Mouse (Mus musculus): ENCODE results near the gene Ppp2r5e. TPM values are rescaled to one million over a fixed set of nuclear protein-coding genes. Genes with fewer than 3 reads are reported as not detected.
"Not testable (repeated sequence)": the region's sequence is repeated elsewhere in the genome, so short reads cannot be mapped to it uniquely, and the experiment has no call there.

Gene Ppp2r5e
- polyA plus RNA-seq, 1 experiment from 2014 or later = 8.5 TPM

DNA sequence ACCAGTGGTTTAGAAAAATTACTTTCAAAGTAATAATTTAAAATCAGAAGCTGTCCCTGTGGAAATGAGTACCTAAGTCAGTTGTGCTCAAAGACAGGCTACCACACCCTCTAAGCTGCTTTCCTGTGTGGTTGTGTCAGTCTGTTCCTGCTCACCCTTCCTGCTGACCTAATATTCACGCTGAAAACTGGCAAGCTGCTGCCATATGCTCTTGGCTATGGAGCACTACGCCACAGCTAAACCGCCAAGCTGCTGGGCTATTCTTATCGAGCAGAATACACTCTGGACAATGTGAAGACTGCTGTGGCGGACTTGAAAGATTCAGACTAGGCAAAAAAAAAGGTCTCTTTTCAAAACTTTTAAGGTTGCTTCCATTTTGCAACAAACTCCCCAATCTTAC lies 135.5 kb downstream of the Ppp2r5e start:
- Histone ChIP-seq H3K4me3 (no peak overlapping the region), H3K27ac (replicated peaks) (peak overlapping the region; percentile 37; the same call in 1 of the 2 replicates), H3K27me3 (replicated peaks) (no peaks in the 10 kb centered on the region), H3K9me3 (no peaks in the 10 kb centered on the region), H3K36me3 (peaks cover 86% of the 10 kb centered on the region), H3K4me1 (peaks cover 13% of the 10 kb centered on the region), H3K4me2 (no peak overlapping the region), H3K9ac (no peak overlapping the region)
- WGBS = 75% methylated on average over 5 of the region's 5 CpGs
- ATAC-seq (ENCODE audit: extremely low read depth, insufficient number of reproducible peaks, low FRiP score, low TSS enrichment) = no peak

DNA sequence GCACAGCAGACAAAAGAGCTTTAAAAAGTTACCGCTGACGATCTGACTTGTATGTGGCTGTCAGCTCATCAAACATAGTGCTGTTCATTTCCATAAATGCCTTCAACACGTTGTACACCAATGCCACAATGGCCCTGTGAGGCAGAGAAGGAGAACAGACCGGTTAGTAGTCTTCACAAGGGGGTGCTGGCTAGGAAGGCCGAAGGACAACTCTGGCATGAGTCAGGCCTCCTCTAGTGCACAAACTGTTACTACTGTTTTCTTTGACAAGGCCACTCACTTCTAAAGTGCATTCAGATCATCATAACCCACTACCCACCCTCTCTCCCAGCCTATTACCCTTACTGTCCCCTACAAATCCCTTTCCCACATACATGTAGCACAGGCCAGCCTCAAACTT lies 136.4 kb downstream of the Ppp2r5e start:
- no peaks in the 10 kb centered on the region for H3K9me3 ChIP-seq
- H3K27me3 ChIP-seq (replicated peaks) = no peaks in the 10 kb centered on the region
- H3K4me3 ChIP-seq = no peak overlapping the region
- 90% methylated on average over 5 of the region's 5 CpGs for WGBS
- no peak overlapping the region for H3K27ac ChIP-seq (replicated peaks)
- no peak for ATAC-seq (ENCODE audit: extremely low read depth, insufficient number of reproducible peaks, low FRiP score, low TSS enrichment)
- H3K4me2 ChIP-seq = no peak overlapping the region
- peaks cover 80% of the 10 kb centered on the region for H3K36me3 ChIP-seq
- peaks cover 13% of the 10 kb centered on the region for H3K4me1 ChIP-seq
- H3K9ac ChIP-seq = no peak overlapping the region

DNA sequence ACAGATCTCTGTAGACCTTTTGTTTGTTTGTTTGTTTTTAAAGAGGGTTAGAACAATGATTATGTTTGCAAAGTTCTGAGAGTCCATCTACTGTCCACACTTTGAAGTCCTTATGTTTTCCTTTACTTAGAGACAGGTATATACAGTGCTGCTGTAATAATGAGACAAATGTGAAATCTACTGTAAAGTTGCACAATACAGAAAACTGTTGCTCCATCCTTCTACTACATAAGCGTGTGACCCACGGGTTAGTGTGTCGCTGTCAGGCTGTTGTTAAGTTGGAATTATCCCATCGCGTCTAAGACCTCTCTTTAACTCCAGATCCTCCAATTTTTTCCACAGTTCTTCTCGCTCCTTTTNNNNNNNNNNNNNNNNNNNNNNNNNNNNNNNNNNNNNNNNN lies 142.6 kb downstream of the Ppp2r5e start:
- Histone ChIP-seq H3K4me2 (no peak overlapping the region), H3K4me1 (0 out of 2 replicates have a peak, but pooled peaks cover 3% of the 10 kb centered on the region), H3K9me3 (no peaks in the 10 kb centered on the region), H3K9ac (no peak overlapping the region), H3K36me3 (peaks cover 72% of the 10 kb centered on the region), H3K4me3 (no peak overlapping the region), H3K27me3 (replicated peaks) (no peaks in the 10 kb centered on the region), H3K27ac (replicated peaks) (no peak overlapping the region)
- 93% methylated on average over 6 of the region's 6 CpGs for WGBS
- no peak for ATAC-seq (ENCODE audit: extremely low read depth, insufficient number of reproducible peaks, low FRiP score, low TSS enrichment)

- no peaks in the 10 kb centered on the region for H3K9me3 ChIP-seq
- no peak overlapping the region for H3K4me2 ChIP-seq
- 0 out of 2 replicates have a peak, but pooled peaks cover 3% of the 10 kb centered on the region for H3K4me1 ChIP-seq
- ATAC-seq (ENCODE audit: extremely low read depth, insufficient number of reproducible peaks, low FRiP score, low TSS enrichment) = no peak
- H3K27me3 ChIP-seq (replicated peaks) = no peaks in the 10 kb centered on the region
- no peak overlapping the region for H3K9ac ChIP-seq
- H3K4me3 ChIP-seq = no peak overlapping the region
- 77% methylated on average over 4 of the region's 4 CpGs for WGBS
- H3K27ac ChIP-seq (replicated peaks) = no peak overlapping the region
- peaks cover 68% of the 10 kb centered on the region for H3K36me3 ChIP-seq
Measured at GRCm38 (mm10) chr12:75453027-75453426, 143.0 kb downstream of the Ppp2r5e start.

- Histone ChIP-seq H3K36me3 (peaks cover 51% of the 10 kb centered on the region), H3K4me3 (no peak overlapping the region), H3K9ac (no peak overlapping the region), H3K4me2 (no peak overlapping the region), H3K27ac (replicated peaks) (no peak overlapping the region; the same call in 1 of the 2 replicates), H3K4me1 (0 out of 2 replicates have a peak, but pooled peaks cover 3% of the 10 kb centered on the region), H3K9me3 (no peaks in the 10 kb centered on the region), H3K27me3 (replicated peaks) (no peaks in the 10 kb centered on the region)
- ATAC-seq (ENCODE audit: extremely low read depth, insufficient number of reproducible peaks, low FRiP score, low TSS enrichment) = no peak
- WGBS = 75% methylated on average over 8 of the region's 8 CpGs
Measured at GRCm38 (mm10) chr12:75450592-75450991, 145.5 kb downstream of the Ppp2r5e start.

DNA sequence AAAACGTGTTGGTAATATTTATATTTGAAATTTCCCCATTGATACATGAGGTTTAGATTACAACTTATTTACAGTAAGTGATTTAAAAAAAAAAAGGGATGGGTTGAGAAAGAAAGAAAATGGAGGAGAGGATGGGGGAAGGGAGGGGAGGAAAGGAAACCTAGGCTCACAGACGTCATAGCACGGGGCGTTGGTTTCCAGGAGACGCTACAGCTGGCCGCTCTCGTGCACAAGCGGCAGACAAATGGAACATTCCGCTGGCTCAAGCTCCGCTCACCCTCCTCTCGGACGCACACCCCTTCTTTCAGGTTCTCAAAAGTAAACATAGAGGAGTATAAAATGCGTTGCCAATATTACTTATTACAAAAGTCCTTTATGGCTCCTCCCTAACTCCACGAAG lies 146.0 kb downstream of the Ppp2r5e start:
- no peaks in the 10 kb centered on the region for H3K27me3 ChIP-seq (replicated peaks)
- WGBS = 73% methylated on average over 14 of the region's 14 CpGs
- H3K9ac ChIP-seq = no peak overlapping the region
- no peak overlapping the region for H3K4me2 ChIP-seq
- H3K27ac ChIP-seq (replicated peaks) = no peak overlapping the region
- no peak for ATAC-seq (ENCODE audit: extremely low read depth, insufficient number of reproducible peaks, low FRiP score, low TSS enrichment)
- no peak overlapping the region for H3K4me3 ChIP-seq
- no peaks in the 10 kb centered on the region for H3K9me3 ChIP-seq
- 0 out of 2 replicates have a peak, but pooled peaks cover 3% of the 10 kb centered on the region for H3K4me1 ChIP-seq
- peaks cover 51% of the 10 kb centered on the region for H3K36me3 ChIP-seq

DNA sequence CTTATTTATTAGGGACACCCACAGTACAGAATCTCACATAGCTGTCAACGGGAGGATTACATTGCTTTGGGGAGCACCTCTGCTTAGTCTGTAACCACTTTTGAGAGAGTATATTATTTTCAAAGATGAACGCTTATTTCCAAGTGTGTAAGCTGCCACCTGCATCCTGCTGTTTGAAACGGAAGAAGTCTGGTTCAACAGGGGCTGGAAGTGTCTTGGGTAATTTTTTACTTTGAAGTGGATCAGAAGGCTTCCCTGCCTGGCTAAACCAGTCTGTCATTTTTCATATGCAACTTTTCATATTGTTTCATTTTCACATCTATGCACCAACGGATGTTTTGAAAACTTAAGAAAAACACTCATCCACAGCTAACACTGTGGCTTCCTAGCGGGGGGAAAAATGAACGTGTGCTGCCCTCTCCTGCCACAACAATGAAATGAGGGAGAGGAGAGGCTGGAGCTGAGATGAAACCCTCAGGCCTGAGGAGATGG lies 146.5 kb downstream of the Ppp2r5e start:
- 63% methylated on average over 6 of the region's 6 CpGs for WGBS
- Histone ChIP-seq H3K27ac (replicated peaks) (no peak overlapping the region), H3K27me3 (replicated peaks) (no peaks in the 10 kb centered on the region), H3K4me1 (peaks cover 6% of the 10 kb centered on the region), H3K9ac (no peak overlapping the region), H3K4me2 (no peak overlapping the region), H3K4me3 (no peak overlapping the region), H3K36me3 (peaks cover 46% of the 10 kb centered on the region), H3K9me3 (no peaks in the 10 kb centered on the region)
- ATAC-seq (ENCODE audit: extremely low read depth, insufficient number of reproducible peaks, low FRiP score, low TSS enrichment) = no peak

- 59% methylated on average over 5 of the region's 5 CpGs for WGBS
- no peak for ATAC-seq (ENCODE audit: extremely low read depth, insufficient number of reproducible peaks, low FRiP score, low TSS enrichment)
- no peak overlapping the region for H3K4me2 ChIP-seq
- no peak overlapping the region for H3K9ac ChIP-seq
- no peak overlapping the region for H3K27ac ChIP-seq (replicated peaks)
- H3K9me3 ChIP-seq = no peaks in the 10 kb centered on the region
- H3K36me3 ChIP-seq = peaks cover 45% of the 10 kb centered on the region
- H3K27me3 ChIP-seq (replicated peaks) = no peaks in the 10 kb centered on the region
- H3K4me3 ChIP-seq = no peak overlapping the region
- H3K4me1 ChIP-seq = peaks cover 12% of the 10 kb centered on the region
Measured at GRCm38 (mm10) chr12:75448921-75449320, 147.1 kb downstream of the Ppp2r5e start.

DNA sequence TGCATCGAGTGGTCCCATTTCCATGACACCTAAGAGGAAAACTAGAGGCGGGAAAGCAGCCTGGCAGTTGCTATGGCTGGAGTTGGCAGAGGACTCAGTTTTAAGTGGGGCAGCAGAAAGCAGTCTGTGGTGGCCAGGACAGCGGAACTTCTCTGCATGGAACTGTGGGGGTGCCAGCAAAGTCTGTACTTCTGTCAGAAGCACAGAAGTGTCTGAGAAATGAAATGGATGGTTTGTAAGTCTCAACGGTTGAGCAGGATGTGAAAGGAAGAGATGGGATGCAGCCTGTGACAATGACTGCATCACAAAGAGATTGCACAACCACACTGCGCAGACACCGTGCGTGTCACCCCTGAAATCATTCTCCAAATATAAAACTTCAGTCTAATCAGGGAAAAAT lies 149.8 kb downstream of the Ppp2r5e start:
- no peak for ATAC-seq (ENCODE audit: extremely low read depth, insufficient number of reproducible peaks, low FRiP score, low TSS enrichment)
- H3K9ac ChIP-seq = no peak overlapping the region
- H3K27me3 ChIP-seq (replicated peaks) = no peaks in the 10 kb centered on the region
- H3K27ac ChIP-seq (replicated peaks) = no peak overlapping the region
- 72% methylated on average over 7 of the region's 7 CpGs for WGBS
- no peak overlapping the region for H3K4me2 ChIP-seq
- peaks cover 20% of the 10 kb centered on the region for H3K36me3 ChIP-seq
- H3K4me1 ChIP-seq = peaks cover 16% of the 10 kb centered on the region
- H3K4me3 ChIP-seq = no peak overlapping the region
- H3K9me3 ChIP-seq = no peaks in the 10 kb centered on the region

GRCm38 (mm10) chr12:75432400-75432799 lies 163.6 kb downstream of the Ppp2r5e start:
- H3K27me3 ChIP-seq (replicated peaks); H3K4me1 ChIP-seq; H3K4me2 ChIP-seq; ATAC-seq (ENCODE audit: extremely low read depth, insufficient number of reproducible peaks, low FRiP score, low TSS enrichment); H3K36me3 ChIP-seq; H3K9ac ChIP-seq; H3K4me3 ChIP-seq; H3K27ac ChIP-seq (replicated peaks): not testable (repeated sequence)
- WGBS = 80% methylated on average over 6 of the region's 6 CpGs
- H3K9me3 ChIP-seq = peaks cover 11% of the 10 kb centered on the region

- Histone ChIP-seq H3K9ac (no peak overlapping the region), H3K4me2 (no peak overlapping the region), H3K4me1 (no peaks in the 10 kb centered on the region), H3K27ac (replicated peaks) (no peak overlapping the region), H3K27me3 (replicated peaks) (no peaks in the 10 kb centered on the region), H3K9me3 (peaks cover 11% of the 10 kb centered on the region), H3K4me3 (no peak overlapping the region), H3K36me3 (no peaks in the 10 kb centered on the region)
- WGBS = 86% methylated on average over 1 of the region's 1 CpGs
- no peak for ATAC-seq (ENCODE audit: extremely low read depth, insufficient number of reproducible peaks, low FRiP score, low TSS enrichment)
Measured at GRCm38 (mm10) chr12:75429685-75430396, 166.2 kb downstream of the Ppp2r5e start.

DNA sequence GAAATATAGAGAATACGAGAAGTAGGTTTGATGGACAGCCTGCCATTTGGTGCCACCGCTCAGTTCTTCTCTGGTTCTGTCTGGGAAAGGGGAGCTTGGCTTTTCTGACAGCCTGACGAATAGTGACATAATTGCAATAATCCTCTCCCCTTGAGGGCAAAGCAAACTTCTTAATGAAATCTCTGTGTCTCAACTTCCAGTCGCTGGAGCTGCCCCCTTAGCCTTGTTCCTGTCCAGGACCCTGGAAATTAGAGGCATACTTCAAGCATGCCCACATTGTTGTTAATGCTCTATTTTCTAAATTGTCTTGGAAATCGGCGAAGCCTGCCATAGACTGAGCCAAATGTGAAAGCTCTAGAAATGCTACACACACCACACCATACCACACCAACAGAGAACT lies 167.3 kb downstream of the Ppp2r5e start:
- no peak for ATAC-seq (ENCODE audit: extremely low read depth, insufficient number of reproducible peaks, low FRiP score, low TSS enrichment)
- H3K4me1 ChIP-seq = no peaks in the 10 kb centered on the region
- 79% methylated on average over 6 of the region's 6 CpGs for WGBS
- H3K9ac ChIP-seq = no peak overlapping the region
- no peak overlapping the region for H3K4me3 ChIP-seq
- H3K36me3 ChIP-seq = no peaks in the 10 kb centered on the region
- H3K27ac ChIP-seq (replicated peaks) = no peak overlapping the region
- H3K9me3 ChIP-seq = peaks cover 11% of the 10 kb centered on the region
- no peak overlapping the region for H3K4me2 ChIP-seq
- no peaks in the 10 kb centered on the region for H3K27me3 ChIP-seq (replicated peaks)

Measured in heart, embryonic 13.5 days (tissue).